Mouse (Mus musculus) liver, postnatal 0 days (tissue): ENCODE measurements around the gene Rad21l. TPM values are rescaled to one million over a fixed set of nuclear protein-coding genes. Genes with fewer than 3 reads are reported as not detected.

Experiments used
- ATAC-seq: fragments of 200-750 bp; cut with Nextera tagmentation; 2 replicates; pipeline ENCODE4 v1.8.0; 2017; ENCODE audit warnings: mild to moderate bottlenecking, moderate library complexity
- DNase-seq: peaks from one replicate; pipeline ENCODE4 v3.0.0-alpha.2; 2016
- H3K27ac ChIP-seq: fragments of 300-500 bp; sonication (generic); 2 replicates; pipeline ENCODE4 v1.5.1; 2014; ENCODE audit warnings: antibody characterized with exemption, moderate library complexity, mild to moderate bottlenecking, low read depth
- H3K27me3 ChIP-seq: fragments of 300-500 bp; sonication (generic); 2 replicates; pipeline ENCODE4 v1.6.1; 2014; ENCODE audit warnings: low read length, control low read depth, mixed read lengths; ENCODE audit not compliant: insufficient read depth
- H3K36me3 ChIP-seq: fragments of 300-500 bp; sonication (generic); replicated peaks from 2 replicates; pipeline ENCODE4 v1.6.1; 2014; ENCODE audit warnings: mild to moderate bottlenecking, control low read depth, low read length, moderate library complexity, mixed read lengths; ENCODE audit not compliant: insufficient read depth
- H3K4me1 ChIP-seq: fragments of 300-500 bp; sonication (generic); 2 replicates; pipeline ENCODE4 v1.6.1; 2014; ENCODE audit warnings: antibody characterized with exemption, mild to moderate bottlenecking, control low read depth; ENCODE audit not compliant: insufficient read depth
- H3K4me2 ChIP-seq: fragments of 300-500 bp; sonication (generic); 2 replicates; pipeline ENCODE4 v1.6.1; 2014; ENCODE audit warnings: low read depth, mild to moderate bottlenecking, low read length, moderate library complexity, mixed read lengths
- H3K4me3 ChIP-seq: fragments of 300-500 bp; sonication (generic); 2 replicates; pipeline ENCODE4 v1.5.1; 2014; ENCODE audit warnings: low read depth, low read length
- H3K9ac ChIP-seq: fragments of 300-500 bp; sonication (generic); replicated peaks from 2 replicates; pipeline ENCODE4 v1.6.1; 2014; ENCODE audit warnings: mild to moderate bottlenecking, moderate library complexity
- H3K9me3 ChIP-seq: fragments of 300-500 bp; sonication (generic); 2 replicates; pipeline ENCODE4 v1.6.1; 2016; ENCODE audit warnings: mild to moderate bottlenecking, control low read depth, low read length, mixed read lengths
- CTCF ChIP-seq: sonication (generic); IDR thresholded peaks from 2 replicates; pipeline ENCODE4 v1.5.1; 2016; ENCODE audit warnings: antibody characterized with exemption, low read depth
- EP300 ChIP-seq: IDR thresholded peaks from 2 replicates; pipeline ENCODE4 v1.6.1; 2016; ENCODE audit warnings: antibody characterized with exemption, low read depth, mild to moderate bottlenecking
- WGBS: fragments of 180-500 bp; shearing (Covaris S2); extraction: QIAGEN DNeasy Blood & Tissue Kit; methylation state at CpG from one replicate; pipeline ENCODE4 v1.1.7; 2014; ENCODE audit not compliant: insufficient replicate concordance; 5-methylcytosine and 5-hydroxymethylcytosine counted together
- polyA plus RNA-seq: library from polyadenylated mRNA; unstranded; fragments of >200 nt; fragmentation: Nextera tagmentation; extraction: Ambion mirVana; gene quantifications from 2 replicates; pipeline ENCODE4 v1.2.1, GENCODE M21; 2015

Rad21l gene
- polyA plus RNA-seq, 1 experiment from 2014 or later: not detected

- no peak overlapping the region for H3K4me2 ChIP-seq
- H3K4me1 ChIP-seq: no peaks in the 10 kb centered on the region
- DNase-seq (no peak), ATAC-seq (no peak)
- H3K9me3 ChIP-seq: no peaks in the 10 kb centered on the region
- H3K4me3 ChIP-seq: no peak overlapping the region
- WGBS: 55% methylated on average over 3 of the region's 3 CpGs
- TF ChIP-seq EP300: no peak
- TF ChIP-seq CTCF: no peak
- H3K36me3 ChIP-seq: no peaks in the 10 kb centered on the region
- H3K9ac ChIP-seq: no peak overlapping the region
- no peak overlapping the region for H3K27ac ChIP-seq
- no peaks in the 10 kb centered on the region for H3K27me3 ChIP-seq
Measured at GRCm38 (mm10) chr2:151609974-151610373, 58.4 kb downstream of the Rad21l start.

- Histone ChIP-seq H3K36me3 (no peaks in the 10 kb centered on the region), H3K4me1 (no peaks in the 10 kb centered on the region), H3K27ac (no peak overlapping the region), H3K9me3 (no peaks in the 10 kb centered on the region), H3K4me2 (no peak overlapping the region), H3K27me3 (no peaks in the 10 kb centered on the region), H3K4me3 (no peak overlapping the region), H3K9ac (no peak overlapping the region)
- TF ChIP-seq EP300: no peak
- no peak for TF ChIP-seq CTCF
- ATAC-seq (no peak), DNase-seq (no peak)
- WGBS: 60% methylated on average over 1 of the region's 1 CpGs
Measured at GRCm38 (mm10) chr2:151608435-151608834, 59.9 kb downstream of the Rad21l start.

- no peak for DNase-seq
- no peak overlapping the region for H3K27ac ChIP-seq
- H3K27me3 ChIP-seq: no peaks in the 10 kb centered on the region
- TF ChIP-seq CTCF: no peak
- TF ChIP-seq EP300: no peak
- WGBS: 40% methylated on average over 11 of the region's 11 CpGs
- H3K9me3 ChIP-seq: no peaks in the 10 kb centered on the region
- H3K9ac ChIP-seq: no peak overlapping the region
- no peak overlapping the region for H3K4me3 ChIP-seq
- no peaks in the 10 kb centered on the region for H3K36me3 ChIP-seq
- no peak for ATAC-seq
- H3K4me1 ChIP-seq: no peaks in the 10 kb centered on the region
- H3K4me2 ChIP-seq: no peak overlapping the region
Measured at GRCm38 (mm10) chr2:151605437-151605987, 62.8 kb downstream of the Rad21l start.

GRCm38 (mm10) chr2:151603630-151604029 is 64.7 kb downstream of the Rad21l start:
- Histone ChIP-seq H3K27me3 (no peaks in the 10 kb centered on the region), H3K9me3 (no peaks in the 10 kb centered on the region), H3K4me3 (no peak overlapping the region), H3K9ac (no peak overlapping the region), H3K27ac (no peak overlapping the region), H3K36me3 (no peaks in the 10 kb centered on the region), H3K4me2 (no peak overlapping the region), H3K4me1 (no peaks in the 10 kb centered on the region)
- 46% methylated on average over 4 of the region's 4 CpGs for WGBS
- no peak for TF ChIP-seq EP300
- TF ChIP-seq CTCF: no peak
- no peak for DNase-seq
- no peak for ATAC-seq

GRCm38 (mm10) chr2:151602106-151602505 is 66.2 kb downstream of the Rad21l start:
- no peak for DNase-seq
- 55% methylated on average over 4 of the region's 4 CpGs for WGBS
- no peak overlapping the region for H3K9ac ChIP-seq

GRCm38 (mm10) chr2:151598068-151598467 is 70.3 kb downstream of the Rad21l start:
- WGBS: 57% methylated on average over 2 of the region's 2 CpGs
- no peak for ATAC-seq
- Histone ChIP-seq H3K4me1 (no peaks in the 10 kb centered on the region), H3K36me3 (no peaks in the 10 kb centered on the region), H3K9ac (no peak overlapping the region), H3K27ac (no peak overlapping the region), H3K27me3 (no peaks in the 10 kb centered on the region), H3K4me2 (no peak overlapping the region), H3K9me3 (no peaks in the 10 kb centered on the region), H3K4me3 (no peak overlapping the region)
- no peak for DNase-seq
- TF ChIP-seq CTCF (no peak), EP300 (no peak)

More at GRCm38 (mm10) chr2:151602106-151602505, 66.2 kb downstream of the Rad21l start:
- ATAC-seq: no peak
- Histone ChIP-seq H3K9me3 (no peaks in the 10 kb centered on the region), H3K4me2 (no peak overlapping the region), H3K27ac (no peak overlapping the region), H3K4me3 (no peak overlapping the region), H3K4me1 (no peaks in the 10 kb centered on the region), H3K27me3 (no peaks in the 10 kb centered on the region), H3K36me3 (no peaks in the 10 kb centered on the region)
- TF ChIP-seq CTCF (no peak), EP300 (no peak)

Other genes starting within 250 kb of the Rad21l start
- not detected in 2 replicates for gene 4921509C19Rik, start 192.4 kb downstream of the Rad21l start, polyA plus RNA-seq
- 49.8 and 52.9 TPM in 2 replicates for gene Nsfl1c, start 174.4 kb downstream of the Rad21l start, polyA plus RNA-seq
- gene Fkbp1a, start 126.0 kb downstream of the Rad21l start, polyA plus RNA-seq: 121 and 128 TPM in 2 replicates
- gene Sdcbp2, start 95.9 kb downstream of the Rad21l start, polyA plus RNA-seq: 0.20 TPM in 2 replicates
- gene Snph, start 35.9 kb downstream of the Rad21l start, polyA plus RNA-seq: not detected in 2 replicates
- gene Tmem74b, start 33.5 kb upstream of the Rad21l start, polyA plus RNA-seq: 0.07 TPM in 1 of 2 replicates, not detected in the other
- gene Psmf1, start 75.7 kb upstream of the Rad21l start, polyA plus RNA-seq: 53.6 and 54.2 TPM in 2 replicates
- gene Rspo4, start 174.4 kb upstream of the Rad21l start, polyA plus RNA-seq: 0.05 TPM in 1 of 2 replicates, not detected in the other
- 0.14 and 0.26 TPM in 2 replicates for gene Angpt4, start 242.7 kb upstream of the Rad21l start, polyA plus RNA-seq